Mouse (Mus musculus): Measurements from ENCODE around the gene Gm21860.
"Not testable (repeated sequence)": the region's sequence is repeated elsewhere in the genome, so short reads cannot be mapped to it uniquely, and the experiment has no call there.

- not testable (repeated sequence) for TF ChIP-seq E2F4 (IDR thresholded peaks at IDR 0.05; ENCODE audit: insufficient read depth); POLR2AphosphoS2 (IDR thresholded peaks at IDR 0.05; ENCODE audit: insufficient read length, low read depth); MYOG (IDR thresholded peaks at IDR 0.05; ENCODE audit: control insufficient read depth in 1 of 3, insufficient read depth in 1 of 3, insufficient read length in 2 of 3, low read depth in 2 of 3); POLR2A (IDR thresholded peaks at IDR 0.05; ENCODE audit: insufficient read length, low read depth); MYOD1 (IDR thresholded peaks at IDR 0.05; ENCODE audit: control insufficient read depth in 1 of 3, insufficient read length in 2 of 3, low read depth in 2 of 3); USF1 (IDR thresholded peaks at IDR 0.05; ENCODE audit: low read depth); MAX (IDR thresholded peaks at IDR 0.05; ENCODE audit: low read depth)
Measured at GRCm38 (mm10) chrY:90718583-90719402, 35.8 kb downstream of the Gm21860 start.

Measured in myocyte (in vitro differentiated cells).